Mouse (Mus musculus): ENCODE results near the gene Nudt3.

Nudt3 gene

DNA sequence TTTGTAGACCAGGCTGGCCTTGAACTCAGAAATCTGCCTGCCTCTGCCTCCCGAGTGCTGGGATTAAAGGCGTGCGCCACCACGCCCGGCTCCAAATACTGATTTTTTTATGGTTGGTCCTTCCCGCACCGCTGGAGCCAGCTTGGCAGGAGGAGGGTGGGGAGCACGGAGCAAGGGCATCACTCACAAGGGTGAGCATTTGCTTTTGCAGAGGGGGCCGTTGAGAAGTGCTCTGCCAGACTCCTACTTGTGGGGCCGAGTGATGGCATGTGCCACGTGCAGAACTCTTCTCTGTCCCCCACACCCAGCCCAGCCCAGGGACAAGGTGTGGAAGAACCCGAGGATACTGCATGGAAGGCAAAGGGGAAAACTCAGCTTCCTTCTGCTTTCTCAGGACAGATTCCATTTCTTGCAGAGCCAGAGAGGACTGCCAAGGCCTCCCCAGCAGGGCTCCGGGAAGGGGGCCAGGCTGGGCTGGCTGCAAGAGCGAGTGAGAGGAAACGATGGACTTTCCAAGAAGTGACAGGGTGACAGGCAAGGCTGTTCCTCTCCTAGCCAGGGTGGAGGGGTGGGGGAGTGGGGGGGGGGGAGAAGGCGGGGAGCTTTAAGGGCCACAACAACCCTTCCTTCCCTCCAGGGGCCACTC lies 48.7 kb downstream of the Nudt3 start:
- peak; percentile 63; the same call in 1 of the 2 replicates for ATAC-seq (ENCODE audit: insufficient number of reproducible peaks, low FRiP score, low TSS enrichment)

- no peak for ATAC-seq (ENCODE audit: insufficient number of reproducible peaks, low FRiP score, low TSS enrichment)
Measured at GRCm38 (mm10) chr17:27573772-27574320, 49.4 kb downstream of the Nudt3 start.

GRCm38 (mm10) chr17:27571315-27571714 lies 52.0 kb downstream of the Nudt3 start:
- ATAC-seq (ENCODE audit: insufficient number of reproducible peaks, low FRiP score, low TSS enrichment): no peak

DNA sequence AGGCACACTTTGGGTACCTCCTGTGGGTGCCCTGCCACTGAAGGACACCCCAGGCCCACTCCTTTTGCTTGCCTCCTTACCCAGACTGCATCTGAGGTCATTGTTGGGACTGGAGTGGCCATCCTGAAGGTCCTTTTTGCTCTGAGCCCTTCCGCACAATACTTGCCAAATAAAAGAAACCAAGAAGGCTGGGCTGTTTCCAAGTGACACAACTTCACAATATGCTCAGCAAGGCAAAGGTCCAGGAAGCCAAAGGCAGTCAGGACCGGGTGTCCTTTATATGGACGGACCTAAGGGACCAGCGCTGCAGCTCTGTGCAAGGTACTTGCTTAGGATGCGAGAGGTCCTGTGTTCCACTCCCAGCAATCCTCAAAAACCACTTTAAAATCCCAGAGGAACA lies 55.1 kb downstream of the Nudt3 start:
- no peak for ATAC-seq (ENCODE audit: insufficient number of reproducible peaks, low FRiP score, low TSS enrichment)

- ATAC-seq (ENCODE audit: insufficient number of reproducible peaks, low FRiP score, low TSS enrichment): no peak
Measured at GRCm38 (mm10) chr17:27565942-27566267, 57.4 kb downstream of the Nudt3 start.

- ATAC-seq (ENCODE audit: insufficient number of reproducible peaks, low FRiP score, low TSS enrichment): peak; percentile 79
Measured at GRCm38 (mm10) chr17:27565163-27565941, 57.9 kb downstream of the Nudt3 start, which contains the start of gene AI413582. Gene AI413582 (minus strand): TSS chr17:27565756.

DNA sequence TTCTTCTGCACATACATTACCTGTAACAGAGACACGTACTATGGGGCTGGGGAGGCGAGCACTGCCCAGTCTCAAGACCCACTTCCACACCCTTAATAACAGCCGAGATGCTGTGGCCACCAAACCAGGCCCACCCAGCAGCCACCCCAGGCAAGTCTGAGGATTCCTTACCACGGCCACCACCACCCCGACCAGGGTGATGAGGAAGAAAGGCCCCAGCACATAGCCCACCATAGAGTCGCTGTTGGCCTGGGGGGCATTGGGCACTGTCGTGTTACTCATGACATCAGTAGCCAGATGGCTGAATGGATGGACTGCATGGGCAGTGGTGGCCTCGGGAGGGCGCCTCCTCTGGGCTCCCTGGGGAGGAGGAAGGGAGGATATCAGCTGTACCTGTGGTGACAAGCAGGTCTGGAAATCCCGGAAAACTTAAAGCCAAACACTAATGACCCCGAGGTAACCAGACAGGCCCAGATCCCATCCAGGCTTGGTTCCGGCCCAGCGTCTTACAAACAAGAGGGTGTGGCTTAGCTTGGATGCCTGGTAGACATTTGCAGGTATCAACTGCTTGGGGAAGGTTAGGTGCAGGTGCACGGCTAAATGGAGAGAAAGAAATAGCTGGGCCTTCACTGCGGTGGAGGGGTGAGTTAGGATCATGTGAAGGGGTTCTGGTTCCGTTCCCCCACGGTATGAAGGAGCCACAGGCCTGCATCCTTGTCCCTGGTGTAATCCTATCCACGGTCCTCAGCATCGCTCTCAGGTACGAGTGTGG lies 58.7 kb downstream of the Nudt3 start:
- ATAC-seq (ENCODE audit: insufficient number of reproducible peaks, low FRiP score, low TSS enrichment): peak; percentile 2; the same call in 1 of the 2 replicates

GRCm38 (mm10) chr17:27563771-27564244 lies 59.5 kb downstream of the Nudt3 start:
- no peak for ATAC-seq (ENCODE audit: insufficient number of reproducible peaks, low FRiP score, low TSS enrichment)

DNA sequence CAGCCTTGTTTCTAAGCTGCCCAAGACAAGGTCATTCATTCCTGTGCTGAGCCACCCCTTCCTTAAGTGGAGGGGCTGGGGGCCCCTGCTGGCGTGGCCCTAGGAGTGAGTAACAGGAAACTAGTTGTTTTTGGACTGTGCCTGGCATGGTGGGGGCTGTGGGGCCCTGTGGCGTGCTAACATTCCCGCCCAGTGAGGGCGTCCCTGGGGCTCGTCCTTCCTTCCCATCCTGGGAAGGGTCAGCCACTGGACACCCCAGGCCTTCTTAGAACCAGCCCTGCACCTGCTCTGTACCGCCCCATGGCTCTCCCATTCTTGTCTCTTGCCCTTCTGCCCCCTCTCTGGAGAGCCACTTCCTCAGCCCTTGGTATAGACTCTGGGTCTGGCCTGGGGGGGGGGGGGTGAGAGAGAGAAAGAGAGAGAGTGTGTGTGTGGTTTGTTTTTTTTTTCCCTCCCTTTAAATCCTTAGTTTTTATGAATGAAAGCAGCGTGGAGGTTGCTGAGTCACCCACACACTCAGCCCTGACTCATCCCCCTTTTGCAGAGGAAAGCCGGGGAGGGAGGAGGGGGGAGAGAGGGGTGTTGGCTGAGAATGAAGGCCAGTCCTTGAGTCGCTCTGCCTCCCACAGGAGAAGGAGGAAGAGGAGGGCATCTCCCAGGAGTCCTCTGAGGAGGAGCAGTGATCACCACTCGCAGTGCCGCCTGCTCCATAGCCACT lies 61.3 kb downstream of the Nudt3 start:
- ATAC-seq (ENCODE audit: insufficient number of reproducible peaks, low FRiP score, low TSS enrichment): no peak

DNA sequence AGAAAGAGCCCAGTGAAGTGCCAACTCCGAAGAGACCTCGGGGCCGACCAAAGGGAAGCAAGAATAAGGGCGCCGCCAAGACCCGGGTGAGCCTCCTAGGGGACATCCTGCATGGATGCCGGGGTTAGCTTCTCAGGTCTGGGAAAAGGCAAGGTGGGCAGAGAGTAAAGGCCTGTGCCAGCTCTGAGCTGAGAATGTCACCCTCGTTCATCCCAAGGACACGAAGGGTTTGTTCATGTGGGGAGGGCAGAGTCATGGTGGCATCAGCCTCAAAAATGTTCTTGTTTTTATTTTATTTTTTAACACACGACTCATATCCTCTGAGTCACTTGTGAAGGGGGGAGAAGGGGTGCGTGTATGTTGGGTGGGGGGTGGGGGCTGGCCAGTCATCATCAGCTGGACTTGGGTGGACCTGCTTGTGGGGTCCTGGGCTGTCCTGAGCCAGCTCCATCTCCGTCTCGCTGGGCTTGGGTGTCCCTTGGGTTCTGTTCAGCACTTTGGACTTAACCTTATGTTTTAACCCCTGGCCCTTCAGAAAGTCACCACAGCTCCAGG lies 62.3 kb downstream of the Nudt3 start:
- ATAC-seq (ENCODE audit: insufficient number of reproducible peaks, low FRiP score, low TSS enrichment): no peak

DNA sequence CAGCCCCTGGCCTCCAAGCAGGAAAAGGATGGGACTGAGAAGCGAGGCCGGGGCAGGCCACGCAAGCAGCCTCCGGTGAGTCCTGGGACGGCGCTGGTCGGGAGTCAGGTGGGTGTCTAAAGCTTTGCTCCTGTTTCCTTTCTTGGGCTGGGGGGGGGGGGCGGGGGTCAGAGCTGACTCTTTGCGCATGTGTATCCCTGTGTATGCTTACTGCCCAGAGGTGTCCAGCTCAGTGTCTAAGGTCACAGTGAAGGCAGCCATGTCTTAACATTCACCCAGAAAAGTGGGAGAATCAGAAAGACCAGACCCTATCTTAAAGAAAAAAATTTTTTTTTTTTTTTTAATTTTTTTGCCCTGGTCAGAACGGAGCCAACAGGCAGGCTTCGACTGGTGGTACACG lies 63.7 kb downstream of the Nudt3 start:
- no peak for ATAC-seq (ENCODE audit: insufficient number of reproducible peaks, low FRiP score, low TSS enrichment)

DNA sequence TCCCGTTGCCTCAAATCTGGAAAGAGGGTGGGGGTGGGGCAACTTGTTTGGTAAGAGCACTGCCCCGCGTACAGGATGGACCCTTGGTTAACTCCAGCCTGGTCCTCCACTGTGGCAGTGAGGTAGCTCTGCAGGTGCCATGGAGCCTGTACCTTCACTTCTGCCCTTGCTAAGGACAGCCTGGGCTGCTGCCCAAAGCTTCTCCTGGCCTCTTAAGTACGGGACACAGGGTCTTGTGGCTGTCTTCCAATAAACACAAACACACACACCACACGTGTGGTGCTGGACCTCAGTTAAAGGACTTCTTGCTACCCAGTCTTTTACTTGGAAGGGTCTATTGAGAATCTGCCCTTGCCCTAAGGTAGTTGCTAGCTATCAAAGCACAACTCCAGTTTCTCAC lies 64.5 kb downstream of the Nudt3 start:
- no peak for ATAC-seq (ENCODE audit: insufficient number of reproducible peaks, low FRiP score, low TSS enrichment)

GRCm38 (mm10) chr17:27557927-27558661 lies 65.2 kb downstream of the Nudt3 start:
- no peak for ATAC-seq (ENCODE audit: insufficient number of reproducible peaks, low FRiP score, low TSS enrichment)

DNA sequence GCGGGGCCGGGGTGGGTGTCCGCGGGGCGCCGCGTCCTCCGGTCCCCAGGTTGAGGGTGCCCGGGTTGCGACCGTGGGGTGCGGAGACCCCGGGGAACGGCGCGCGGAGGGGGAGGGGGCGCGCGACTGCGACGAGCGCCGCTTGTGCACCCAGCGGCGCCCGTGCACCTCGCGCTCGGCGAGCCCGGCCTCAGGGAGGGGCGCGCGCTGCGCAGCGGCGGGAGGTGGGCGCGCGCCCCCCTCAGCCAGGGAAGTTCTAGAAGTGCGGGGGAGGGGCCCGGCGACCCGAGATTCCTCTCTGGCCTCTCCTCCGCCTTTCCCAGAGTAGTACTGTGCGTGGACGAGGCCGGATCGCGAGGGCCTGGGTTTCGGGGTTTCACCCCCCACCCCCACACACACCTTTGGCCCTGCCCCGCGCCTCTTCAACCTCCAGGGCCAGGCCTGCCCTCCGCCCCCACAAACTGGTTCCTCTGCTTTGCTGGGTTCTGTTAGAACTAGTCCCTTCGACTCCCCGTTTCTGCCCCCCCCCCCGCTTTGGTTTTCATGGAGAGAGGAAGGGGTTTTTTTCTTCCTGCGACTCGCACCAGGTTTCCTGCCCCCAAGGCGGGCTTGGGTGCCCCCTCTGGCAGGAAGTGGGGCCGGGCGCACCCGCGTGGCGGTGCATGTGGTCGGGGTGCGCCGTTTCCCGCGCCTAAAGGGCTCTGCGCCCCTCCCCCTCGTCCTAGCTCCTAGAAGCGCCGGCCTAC lies 65.9 kb downstream of the Nudt3 start:
- no peak for ATAC-seq (ENCODE audit: insufficient number of reproducible peaks, low FRiP score, low TSS enrichment)

DNA sequence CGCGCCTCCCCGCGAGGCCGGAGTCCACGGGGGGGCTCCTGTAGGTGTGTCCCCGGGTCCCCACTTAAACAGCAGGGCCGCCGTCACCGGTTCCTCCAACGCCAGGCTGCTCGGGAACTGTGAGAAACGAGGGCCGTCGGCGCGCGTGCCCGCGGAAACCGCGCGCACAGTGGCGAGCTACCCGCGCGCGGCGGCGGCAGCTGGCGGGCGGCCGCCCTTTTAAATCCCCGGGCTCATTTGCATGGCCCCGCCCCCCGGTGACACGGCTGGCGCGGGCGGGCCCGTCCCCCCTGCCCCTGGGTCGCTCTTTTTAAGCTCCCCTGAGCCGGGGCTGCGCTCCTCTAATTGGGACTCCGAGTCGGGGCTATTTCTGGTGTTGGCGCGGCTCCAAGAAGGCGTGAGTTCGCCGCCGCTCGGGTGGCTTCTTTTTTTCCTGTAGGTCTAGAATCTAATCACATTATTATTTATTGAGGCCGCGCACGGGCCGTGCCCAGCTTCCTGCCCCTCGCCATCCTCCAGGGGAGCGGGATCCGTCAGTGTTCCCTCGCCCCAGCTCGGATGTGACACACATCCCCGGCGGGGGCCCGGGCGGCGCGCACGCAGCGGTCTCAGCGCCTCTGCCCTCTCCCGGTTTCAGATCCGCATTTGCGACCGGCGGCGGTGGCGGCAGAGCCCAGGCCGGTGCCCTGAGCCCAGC lies 66.8 kb downstream of the Nudt3 start, which contains the start of gene Hmga1:
Gene Hmga1 (plus strand): TSS at position 183 of the 697 bp plus-strand sequence.
- ATAC-seq (ENCODE audit: insufficient number of reproducible peaks, low FRiP score, low TSS enrichment): peak; percentile 38; the same call in 1 of the 2 replicates

DNA sequence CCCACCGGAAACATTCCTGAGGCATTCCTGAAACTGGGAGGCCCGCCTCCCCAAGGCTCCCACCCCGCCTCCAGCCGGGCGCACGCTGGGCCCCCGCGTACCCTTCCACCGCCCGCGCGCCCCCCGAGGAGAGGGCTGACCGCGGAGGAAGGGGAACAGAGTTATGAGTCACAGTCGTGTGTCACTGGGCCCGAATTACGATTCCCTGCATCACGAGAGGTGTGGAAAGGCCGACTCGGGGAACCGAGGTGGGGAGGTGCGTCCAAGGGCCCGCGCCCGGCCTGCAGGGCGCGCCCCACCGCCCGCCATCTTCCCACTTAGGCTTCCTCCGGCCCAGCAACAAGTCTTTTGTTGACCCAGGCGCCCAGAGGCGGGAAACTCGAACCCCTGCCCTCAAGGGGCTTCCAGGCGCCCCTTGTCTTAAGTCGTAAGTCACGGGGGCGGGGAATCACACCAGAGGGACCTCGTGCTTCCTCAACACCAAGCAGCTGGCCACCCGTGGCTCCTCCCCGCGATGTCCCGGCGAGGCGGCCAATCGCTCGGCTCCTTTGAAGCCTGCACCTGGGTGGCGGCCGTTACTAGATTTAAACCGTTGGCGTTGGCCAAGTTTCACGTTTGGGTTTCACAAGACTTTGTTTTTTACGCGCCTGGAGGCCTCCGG lies 67.7 kb downstream of the Nudt3 start:
- no peak for ATAC-seq (ENCODE audit: insufficient number of reproducible peaks, low FRiP score, low TSS enrichment)

DNA sequence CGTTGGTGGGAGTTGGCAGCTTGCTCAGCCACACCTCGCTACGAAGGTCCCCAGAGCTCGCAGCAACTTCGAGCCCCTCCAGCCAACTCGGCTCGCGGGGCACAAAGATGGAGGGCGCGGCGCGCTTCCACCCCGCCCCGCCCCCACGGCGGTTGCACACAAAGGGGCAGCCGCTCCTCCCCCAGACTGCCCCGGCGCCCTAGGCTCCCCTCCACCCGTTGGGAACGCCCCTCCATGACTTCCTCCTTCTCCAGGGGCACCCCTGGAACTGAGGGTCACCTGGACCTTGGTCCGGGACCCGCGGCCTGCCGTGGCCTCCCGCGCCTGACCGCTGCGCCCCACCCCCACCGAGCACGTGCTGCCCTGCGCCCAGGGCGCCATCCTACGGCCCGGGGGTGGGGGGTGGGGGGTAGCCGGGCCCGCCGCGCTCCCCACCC lies 68.2 kb downstream of the Nudt3 start:
- no peak for ATAC-seq (ENCODE audit: insufficient number of reproducible peaks, low FRiP score, low TSS enrichment)

Data from cerebellum, adult (tissue).